Mouse (Mus musculus) cerebellum, adult (tissue): Measurements from ENCODE around the gene Ptn.
"Not testable (repeated sequence)": the region's sequence is repeated elsewhere in the genome, so short reads cannot be mapped to it uniquely, and the experiment has no call there.

Experiments
- ATAC-seq: cut with Nextera tagmentation; 2 replicates; pipeline ENCODE4 v1.9.2; 2017; ENCODE audit warnings: mild to moderate bottlenecking, moderate library complexity, mixed read lengths; ENCODE audit not compliant: insufficient number of reproducible peaks, low FRiP score, low TSS enrichment

The Ptn gene

DNA sequence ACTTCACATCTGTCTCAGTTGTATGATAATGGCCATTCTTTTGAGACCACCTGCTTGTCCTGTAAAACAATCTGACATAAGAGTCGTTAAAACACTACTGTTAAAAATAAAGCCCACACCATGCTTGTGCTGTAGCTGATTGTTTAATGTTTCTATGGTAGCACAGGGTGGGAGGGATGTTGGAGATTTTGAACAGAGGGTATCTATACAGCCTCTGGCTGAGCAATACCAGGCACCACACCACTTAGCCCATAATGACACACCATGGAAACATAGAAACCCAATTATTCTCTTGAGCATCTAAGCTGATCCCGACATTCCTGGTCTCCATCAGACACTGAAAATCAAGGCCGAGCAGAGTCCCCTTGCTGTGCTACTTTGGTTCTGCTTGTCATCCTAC, 41.0 kb downstream of the Ptn start:
- ATAC-seq = no peak

GRCm38 (mm10) chr6:36766941-36767340, 43.1 kb downstream of the Ptn start:
- no peak for ATAC-seq

DNA sequence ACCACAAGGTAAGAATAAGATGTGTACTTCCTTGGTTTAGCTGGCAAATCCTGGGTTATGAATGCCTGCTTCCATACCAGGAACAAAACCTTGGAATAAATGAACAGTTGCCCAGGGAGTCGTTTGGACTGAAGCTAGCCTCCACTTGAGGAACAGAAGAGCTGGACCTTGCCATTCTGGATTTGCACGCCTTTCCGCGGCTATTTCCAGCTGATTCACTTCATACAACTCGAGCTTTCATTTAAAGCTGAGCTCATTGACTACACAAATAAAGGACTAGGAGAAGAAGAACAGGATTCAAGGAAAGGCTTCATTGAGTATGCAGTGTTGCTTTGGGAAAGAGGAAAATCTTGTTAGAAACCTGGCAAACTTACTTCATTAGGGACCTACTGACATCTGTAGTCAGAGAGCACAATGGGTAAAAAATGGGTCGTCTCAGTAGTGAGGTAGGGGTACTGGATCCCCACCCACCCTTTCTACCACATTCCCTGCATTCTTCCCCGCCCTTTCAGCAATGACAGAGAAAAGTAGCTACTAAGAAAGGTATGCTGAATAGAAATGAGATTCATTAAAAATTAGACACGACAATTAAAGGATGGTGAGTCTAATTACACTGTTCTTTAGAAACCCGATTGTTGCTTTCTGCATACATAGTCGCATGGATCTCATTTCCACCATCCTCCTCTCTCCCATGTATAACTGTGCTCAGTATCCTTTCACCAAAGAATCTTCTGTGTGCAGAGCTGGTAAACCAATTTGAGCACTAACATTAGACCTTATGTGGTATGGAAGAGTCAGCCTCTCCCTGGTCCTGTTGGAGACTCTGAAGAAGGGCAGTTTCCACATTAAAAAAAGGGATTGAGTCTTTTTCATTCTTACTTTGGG, 54.8 kb downstream of the Ptn start:
- ATAC-seq = no peak

- no peak for ATAC-seq
Measured at GRCm38 (mm10) chr6:36752887-36753286, 57.1 kb downstream of the Ptn start.

DNA sequence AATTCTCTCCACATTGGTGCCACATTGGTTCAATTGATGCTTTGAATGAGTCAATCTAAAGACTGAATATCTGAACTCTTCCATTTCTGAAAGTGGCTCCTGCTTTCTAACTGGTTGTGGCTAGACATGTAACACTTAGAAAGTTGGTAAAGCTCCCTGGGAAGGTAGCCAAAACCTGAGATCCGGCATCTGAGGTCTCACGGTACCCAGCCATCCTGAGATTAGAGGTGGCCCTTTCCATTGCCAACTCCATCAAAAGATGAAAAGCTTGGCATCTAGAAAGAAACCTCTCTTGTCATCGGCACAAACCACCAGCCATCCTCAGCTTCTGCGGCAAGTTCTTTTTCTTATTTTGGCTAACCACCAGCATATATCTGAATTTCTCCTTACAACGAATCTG, 70.2 kb downstream of the Ptn start:
- no peak for ATAC-seq

DNA sequence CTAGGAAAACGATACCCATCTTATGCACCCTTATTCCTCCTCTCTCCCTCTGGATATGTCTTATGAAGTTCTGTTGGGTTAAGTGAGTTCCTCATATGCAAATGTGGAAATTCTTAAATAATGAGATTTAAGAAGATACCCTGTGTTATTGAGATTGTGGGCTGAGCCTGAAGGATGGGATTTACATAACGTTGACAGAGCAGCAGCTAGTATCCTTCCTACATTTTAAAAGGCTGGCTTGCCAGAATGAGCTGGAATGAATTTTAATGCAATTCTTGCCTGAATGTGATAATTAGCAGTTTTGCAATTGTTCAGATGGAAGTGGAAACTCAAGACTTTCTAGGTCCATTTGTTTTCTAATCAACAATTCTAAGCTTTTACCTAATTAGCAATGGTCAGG, 73.3 kb downstream of the Ptn start:
- ATAC-seq = no peak

- not testable (repeated sequence) for ATAC-seq
Measured at GRCm38 (mm10) chr6:36735622-36736021, 74.4 kb downstream of the Ptn start.

GRCm38 (mm10) chr6:36729811-36730210, 80.2 kb downstream of the Ptn start:
- ATAC-seq = not testable (repeated sequence)

DNA sequence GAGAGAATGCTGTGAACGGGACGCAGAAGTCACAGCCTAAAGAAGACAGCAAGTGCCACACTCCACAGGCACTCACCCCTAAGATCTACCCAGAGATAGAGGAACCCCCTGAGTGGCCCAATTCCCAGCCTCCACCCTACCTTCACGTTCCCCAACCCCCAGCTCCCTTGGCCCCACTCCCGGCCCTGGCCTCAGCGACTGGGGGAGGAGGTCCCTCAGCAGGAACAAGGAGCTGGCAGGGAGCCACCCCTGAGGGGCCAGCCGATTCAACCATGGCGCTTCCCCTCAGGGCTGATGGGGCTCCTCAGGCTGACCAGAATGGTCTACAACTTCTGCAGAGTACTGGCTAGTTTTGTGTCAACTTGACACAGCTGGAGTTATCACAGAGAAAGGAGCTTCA, 81.9 kb downstream of the Ptn start:
- no peak for ATAC-seq

GRCm38 (mm10) chr6:36725509-36726160, 84.4 kb downstream of the Ptn start:
- ATAC-seq = no peak

DNA sequence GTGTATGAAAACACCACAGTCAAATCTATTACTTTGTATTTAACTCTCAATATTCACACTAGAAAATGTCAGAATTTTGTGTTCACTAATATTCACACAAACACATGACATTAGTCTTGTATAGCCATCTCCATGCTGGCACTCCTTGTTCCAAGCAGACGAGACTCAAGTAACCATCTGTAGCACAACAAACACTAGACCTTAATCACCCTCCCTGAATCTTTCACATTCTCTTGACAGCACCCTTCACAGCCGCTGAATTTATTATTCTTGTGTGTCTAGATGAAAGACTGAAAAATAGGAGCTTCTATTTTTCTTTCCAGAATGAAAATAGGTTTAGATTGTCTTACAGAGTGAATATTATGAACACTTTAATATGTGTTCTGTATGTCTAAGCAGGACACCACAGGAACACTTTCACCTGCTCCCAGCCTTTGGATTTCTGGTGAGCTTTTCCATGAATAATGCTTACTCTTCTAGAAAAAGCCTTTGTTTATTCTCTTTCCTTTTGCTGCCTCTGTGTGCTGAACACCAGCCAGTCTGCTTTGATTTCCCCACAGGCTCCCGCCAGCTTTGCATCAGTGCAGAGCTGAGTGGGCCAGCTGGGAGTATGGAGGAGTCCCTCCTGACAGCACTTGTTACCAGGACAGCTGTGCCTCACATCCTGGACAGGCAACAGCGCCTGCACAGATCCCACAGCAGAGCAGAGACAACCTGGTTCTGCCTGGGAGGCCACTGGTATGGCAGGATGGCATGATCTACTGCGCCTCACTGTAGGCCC, 87.1 kb downstream of the Ptn start:
- ATAC-seq = no peak

GRCm38 (mm10) chr6:36713329-36713728, 96.7 kb downstream of the Ptn start:
- no peak for ATAC-seq

DNA sequence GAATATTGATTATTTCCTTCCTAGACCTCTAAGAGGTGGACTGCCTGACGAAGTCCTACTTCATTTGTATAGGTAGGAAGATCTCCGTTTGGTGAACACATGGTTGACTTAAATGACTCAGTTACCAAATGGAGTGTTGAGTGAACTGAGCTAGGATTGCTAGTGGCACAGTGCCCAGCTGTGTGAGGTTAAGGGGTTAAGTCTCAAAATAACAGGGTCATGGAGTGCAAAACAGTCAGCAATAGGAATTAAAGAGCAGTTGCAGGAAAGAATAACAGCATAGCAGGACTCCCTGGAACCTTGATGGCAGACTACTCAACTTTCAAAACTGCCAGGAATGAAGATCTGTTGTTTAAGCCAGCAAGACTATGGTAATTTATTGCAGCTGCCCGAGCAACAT, 114.5 kb downstream of the Ptn start:
- ATAC-seq = no peak

GRCm38 (mm10) chr6:36691497-36691896, 118.5 kb downstream of the Ptn start:
- ATAC-seq = peak; percentile 64; the same call in 1 of the 2 replicates

GRCm38 (mm10) chr6:36690941-36691340, 119.1 kb downstream of the Ptn start:
- no peak for ATAC-seq

GRCm38 (mm10) chr6:36676710-36677691, 133.0 kb downstream of the Ptn start:
- no peak for ATAC-seq

DNA sequence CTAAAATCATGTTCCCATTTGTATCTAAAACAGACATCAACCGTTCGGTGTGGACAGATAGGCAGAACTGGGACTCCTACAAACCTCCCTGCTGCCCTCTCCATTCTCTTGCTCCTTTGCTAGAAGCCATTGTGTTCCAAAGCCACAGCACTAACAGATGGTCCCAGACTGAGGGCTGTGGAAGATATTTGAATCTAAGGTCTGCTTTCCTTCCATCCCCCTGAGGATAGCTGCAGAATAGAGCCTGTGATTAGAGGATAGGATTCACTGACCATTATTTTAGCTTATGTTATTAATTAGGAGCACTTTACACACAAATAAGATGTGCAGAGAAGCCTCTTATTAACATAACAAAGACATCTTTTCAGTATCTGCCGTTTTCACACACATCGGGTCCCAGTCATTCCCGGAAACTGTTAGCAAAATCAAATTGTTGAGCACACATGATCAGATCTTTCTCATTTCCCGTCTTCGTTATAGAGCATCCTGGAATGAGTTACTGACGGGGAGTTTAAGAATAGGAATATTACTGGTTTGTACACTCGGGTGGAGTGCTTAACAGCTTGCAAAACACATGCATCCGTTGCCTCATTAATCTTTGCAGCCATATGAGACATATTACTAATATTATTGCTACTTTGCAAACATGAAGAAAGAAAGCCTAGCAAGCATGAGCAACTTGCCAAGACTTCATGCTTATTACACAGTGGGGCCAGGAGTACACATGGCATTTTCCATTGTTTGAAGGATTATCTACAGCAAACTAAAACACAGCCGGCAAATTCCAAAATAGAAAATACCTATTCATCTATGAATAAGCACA, 137.4 kb downstream of the Ptn start:
- ATAC-seq = no peak

GRCm38 (mm10) chr6:36671274-36671673, 138.7 kb downstream of the Ptn start:
- ATAC-seq = no peak
